Mouse (Mus musculus): ENCODE data around the gene Wasf2. TPM values are rescaled to one million over a fixed set of nuclear protein-coding genes. Genes with fewer than 3 reads are reported as not detected.

Wasf2 gene
- polyA plus RNA-seq, 1 experiment from 2014 or later: 103 TPM

- Histone ChIP-seq H3K36me3 (ENCODE audit: control insufficient read depth, insufficient read depth, low read length) (no peaks in the 10 kb centered on the region), H3K27ac (ENCODE audit: low read depth, low read length) (no peak overlapping the region), H3K4me1 (ENCODE audit: control insufficient read depth, insufficient read depth, low read length) (no peaks in the 10 kb centered on the region), H3K4me3 (ENCODE audit: low read length) (no peak overlapping the region), H3K27me3 (ENCODE audit: control insufficient read depth, insufficient read depth, low read length) (no peaks in the 10 kb centered on the region), H3K9ac (ENCODE audit: low read depth, low read length) (no peak overlapping the region), H3K9me3 (ENCODE audit: control insufficient read depth, low read length) (no peaks in the 10 kb centered on the region), H3K4me2 (replicated peaks; ENCODE audit: low read depth, low read length) (no peak overlapping the region)
- no peak for ATAC-seq (ENCODE audit: low FRiP score, low TSS enrichment)
- 58% methylated on average over 5 of the region's 5 CpGs for WGBS
Observed at GRCm38 (mm10) chr4:133234771-133235170, 104.5 kb downstream of the Wasf2 start.

GRCm38 (mm10) chr4:133235415-133235814 is 105.1 kb downstream of the Wasf2 start:
- Histone ChIP-seq H3K4me1 (ENCODE audit: control insufficient read depth, insufficient read depth, low read length) (no peaks in the 10 kb centered on the region), H3K9me3 (ENCODE audit: control insufficient read depth, low read length) (no peaks in the 10 kb centered on the region), H3K4me3 (ENCODE audit: low read length) (no peak overlapping the region), H3K27me3 (ENCODE audit: control insufficient read depth, insufficient read depth, low read length) (no peaks in the 10 kb centered on the region), H3K4me2 (replicated peaks; ENCODE audit: low read depth, low read length) (no peak overlapping the region), H3K9ac (ENCODE audit: low read depth, low read length) (no peak overlapping the region), H3K27ac (ENCODE audit: low read depth, low read length) (no peak overlapping the region), H3K36me3 (ENCODE audit: control insufficient read depth, insufficient read depth, low read length) (no peaks in the 10 kb centered on the region)
- no peak for ATAC-seq (ENCODE audit: low FRiP score, low TSS enrichment)
- 80% methylated on average over 5 of the region's 5 CpGs for WGBS

- no peak for ATAC-seq (ENCODE audit: low FRiP score, low TSS enrichment)
- Histone ChIP-seq H3K27ac (ENCODE audit: low read depth, low read length) (no peak overlapping the region), H3K9me3 (ENCODE audit: control insufficient read depth, low read length) (no peaks in the 10 kb centered on the region), H3K4me3 (ENCODE audit: low read length) (no peak overlapping the region), H3K4me1 (ENCODE audit: control insufficient read depth, insufficient read depth, low read length) (no peaks in the 10 kb centered on the region), H3K36me3 (ENCODE audit: control insufficient read depth, insufficient read depth, low read length) (no peaks in the 10 kb centered on the region), H3K9ac (ENCODE audit: low read depth, low read length) (no peak overlapping the region), H3K4me2 (replicated peaks; ENCODE audit: low read depth, low read length) (no peak overlapping the region), H3K27me3 (ENCODE audit: control insufficient read depth, insufficient read depth, low read length) (peaks cover 4% of the 10 kb centered on the region; the same call in 1 of the 2 replicates)
- WGBS: 82% methylated on average over 4 of the region's 4 CpGs
Observed at GRCm38 (mm10) chr4:133237911-133238310, 107.6 kb downstream of the Wasf2 start.

GRCm38 (mm10) chr4:133240490-133240921 is 110.2 kb downstream of the Wasf2 start, which contains the start of gene Map3k6:
TSS of gene Map3k6 (plus strand) at chr4:133240818.
- Histone ChIP-seq H3K9ac (ENCODE audit: low read depth, low read length) (peak within 1 kb of the TSS; percentile 75), H3K27ac (ENCODE audit: low read depth, low read length) (peak within 1 kb of the TSS; percentile 66), H3K27me3 (ENCODE audit: control insufficient read depth, insufficient read depth, low read length) (peaks cover 4% of the 10 kb centered on the region; the same call in 1 of the 2 replicates), H3K36me3 (ENCODE audit: control insufficient read depth, insufficient read depth, low read length) (no peaks in the 10 kb centered on the region), H3K4me1 (ENCODE audit: control insufficient read depth, insufficient read depth, low read length) (peaks cover 2% of the 10 kb centered on the region; the same call in 1 of the 2 replicates), H3K4me3 (ENCODE audit: low read length) (peak within 1 kb of the TSS; percentile 65), H3K9me3 (ENCODE audit: control insufficient read depth, low read length) (no peaks in the 10 kb centered on the region), H3K4me2 (replicated peaks; ENCODE audit: low read depth, low read length) (peak within 1 kb of the TSS; percentile 93)
- 4% methylated on average over 16 of the region's 16 CpGs for WGBS
- peak; percentile 25; the same call in 1 of the 2 replicates for ATAC-seq (ENCODE audit: low FRiP score, low TSS enrichment)

- peak; percentile 92 for ATAC-seq (ENCODE audit: low FRiP score, low TSS enrichment)
- Histone ChIP-seq H3K36me3 (ENCODE audit: control insufficient read depth, insufficient read depth, low read length) (no peaks in the 10 kb centered on the region), H3K9me3 (ENCODE audit: control insufficient read depth, low read length) (no peaks in the 10 kb centered on the region), H3K27me3 (ENCODE audit: control insufficient read depth, insufficient read depth, low read length) (peaks cover 4% of the 10 kb centered on the region; the same call in 1 of the 2 replicates), H3K27ac (ENCODE audit: low read depth, low read length) (peak overlapping the region; percentile 66), H3K4me2 (replicated peaks; ENCODE audit: low read depth, low read length) (peak overlapping the region; percentile 93), H3K4me3 (ENCODE audit: low read length) (peak overlapping the region; percentile 65), H3K4me1 (ENCODE audit: control insufficient read depth, insufficient read depth, low read length) (peaks cover 2% of the 10 kb centered on the region; the same call in 1 of the 2 replicates), H3K9ac (ENCODE audit: low read depth, low read length) (peak overlapping the region; percentile 75)
- under 1% methylated on average over 78 of the region's 78 CpGs for WGBS
Observed at GRCm38 (mm10) chr4:133240934-133241908, 110.9 kb downstream of the Wasf2 start.

- no peaks in the 10 kb centered on the region for H3K9me3 ChIP-seq (ENCODE audit: control insufficient read depth, low read length)
- H3K27ac ChIP-seq (ENCODE audit: low read depth, low read length): no peak overlapping the region
- H3K4me2 ChIP-seq (replicated peaks; ENCODE audit: low read depth, low read length): peak overlapping the region; percentile 93
- WGBS: 29% methylated on average over 11 of the region's 11 CpGs
- no peak for ATAC-seq (ENCODE audit: low FRiP score, low TSS enrichment)
- H3K4me1 ChIP-seq (ENCODE audit: control insufficient read depth, insufficient read depth, low read length): peaks cover 5% of the 10 kb centered on the region; the same call in 1 of the 2 replicates
- H3K9ac ChIP-seq (ENCODE audit: low read depth, low read length): peak overlapping the region; percentile 13; the same call in 1 of the 2 replicates
- peaks cover 10% of the 10 kb centered on the region; the same call in 1 of the 2 replicates for H3K27me3 ChIP-seq (ENCODE audit: control insufficient read depth, insufficient read depth, low read length)
- no peaks in the 10 kb centered on the region for H3K36me3 ChIP-seq (ENCODE audit: control insufficient read depth, insufficient read depth, low read length)
- peak overlapping the region; percentile 65 for H3K4me3 ChIP-seq (ENCODE audit: low read length)
Observed at GRCm38 (mm10) chr4:133241910-133242309, 111.6 kb downstream of the Wasf2 start.

- H3K36me3 ChIP-seq (ENCODE audit: control insufficient read depth, insufficient read depth, low read length): no peaks in the 10 kb centered on the region
- H3K9ac ChIP-seq (ENCODE audit: low read depth, low read length): no peak overlapping the region
- no peak for ATAC-seq (ENCODE audit: low FRiP score, low TSS enrichment)
- peaks cover 18% of the 10 kb centered on the region for H3K27me3 ChIP-seq (ENCODE audit: control insufficient read depth, insufficient read depth, low read length)
- WGBS: 72% methylated on average over 9 of the region's 9 CpGs
- no peak overlapping the region for H3K4me3 ChIP-seq (ENCODE audit: low read length)
- no peak overlapping the region for H3K27ac ChIP-seq (ENCODE audit: low read depth, low read length)
- peaks cover 10% of the 10 kb centered on the region; the same call in 1 of the 2 replicates for H3K4me1 ChIP-seq (ENCODE audit: control insufficient read depth, insufficient read depth, low read length)
- H3K4me2 ChIP-seq (replicated peaks; ENCODE audit: low read depth, low read length): no peak overlapping the region
- no peaks in the 10 kb centered on the region for H3K9me3 ChIP-seq (ENCODE audit: control insufficient read depth, low read length)
Observed at GRCm38 (mm10) chr4:133242710-133243109, 112.4 kb downstream of the Wasf2 start.

GRCm38 (mm10) chr4:133243538-133243937 is 113.2 kb downstream of the Wasf2 start:
- H3K4me3 ChIP-seq (ENCODE audit: low read length): no peak overlapping the region
- no peak overlapping the region for H3K4me2 ChIP-seq (replicated peaks; ENCODE audit: low read depth, low read length)
- WGBS: 19% methylated on average over 12 of the region's 13 CpGs
- no peaks in the 10 kb centered on the region for H3K36me3 ChIP-seq (ENCODE audit: control insufficient read depth, insufficient read depth, low read length)
- H3K9ac ChIP-seq (ENCODE audit: low read depth, low read length): no peak overlapping the region
- no peak overlapping the region for H3K27ac ChIP-seq (ENCODE audit: low read depth, low read length)
- peaks cover 26% of the 10 kb centered on the region for H3K27me3 ChIP-seq (ENCODE audit: control insufficient read depth, insufficient read depth, low read length)
- H3K9me3 ChIP-seq (ENCODE audit: control insufficient read depth, low read length): no peaks in the 10 kb centered on the region
- H3K4me1 ChIP-seq (ENCODE audit: control insufficient read depth, insufficient read depth, low read length): peaks cover 10% of the 10 kb centered on the region; the same call in 1 of the 2 replicates
- no peak for ATAC-seq (ENCODE audit: low FRiP score, low TSS enrichment)

GRCm38 (mm10) chr4:133244289-133244688 is 114.0 kb downstream of the Wasf2 start:
- Histone ChIP-seq H3K27me3 (ENCODE audit: control insufficient read depth, insufficient read depth, low read length) (peaks cover 28% of the 10 kb centered on the region), H3K9ac (ENCODE audit: low read depth, low read length) (no peak overlapping the region), H3K36me3 (ENCODE audit: control insufficient read depth, insufficient read depth, low read length) (no peaks in the 10 kb centered on the region), H3K4me2 (replicated peaks; ENCODE audit: low read depth, low read length) (no peak overlapping the region), H3K4me3 (ENCODE audit: low read length) (no peak overlapping the region), H3K27ac (ENCODE audit: low read depth, low read length) (no peak overlapping the region), H3K9me3 (ENCODE audit: control insufficient read depth, low read length) (no peaks in the 10 kb centered on the region), H3K4me1 (ENCODE audit: control insufficient read depth, insufficient read depth, low read length) (peaks cover 10% of the 10 kb centered on the region; the same call in 1 of the 2 replicates)
- ATAC-seq (ENCODE audit: low FRiP score, low TSS enrichment): no peak
- WGBS: 83% methylated on average over 1 of the region's 1 CpGs
